Mouse (Mus musculus) liver, embryonic 14.5 days (tissue): Measurements from ENCODE around the gene Syne3.

Experiments used
- CTCF ChIP-seq: IDR thresholded peaks from 2 replicates; pipeline ENCODE4 v1.5.1; 2016; ENCODE audit warnings: antibody characterized with exemption, low read depth, control low read depth
- EP300 ChIP-seq: IDR thresholded peaks from 2 replicates; pipeline ENCODE4 v1.6.1; 2016; ENCODE audit warnings: antibody characterized with exemption, low read depth

- TF ChIP-seq CTCF (no peak), EP300 (no peak)
These were observed 16.8 kb downstream of the Syne3 start for GRCm38 (mm10) chr12:104992838-104993237.
